12 mouse cellular contexts compared by ENCODE assay signal in the genomic region with DNA sequence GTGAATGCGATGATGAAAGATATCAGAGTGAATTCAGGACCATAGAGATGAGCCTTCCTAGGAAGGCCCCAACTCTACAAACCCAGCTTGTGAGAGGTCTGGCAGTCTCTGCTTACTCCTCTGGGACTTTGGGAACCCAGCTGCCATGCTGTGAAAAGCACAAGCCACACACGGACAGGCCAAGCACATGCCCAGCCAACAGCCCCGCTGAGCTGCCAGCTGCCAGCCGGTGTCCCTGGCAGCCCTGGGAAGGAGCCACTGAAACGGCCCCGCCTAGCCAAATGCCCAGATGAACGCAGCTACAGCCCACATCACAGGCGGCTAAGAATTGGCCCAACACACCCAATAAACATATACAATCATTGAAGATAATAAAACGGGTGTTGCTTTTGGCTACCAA. TPM values are rescaled to one million over a fixed set of nuclear protein-coding genes. Genes with fewer than 3 reads are reported as not detected.
DNase-seq lines count a peak whose midpoint lies in the region; ATAC-seq lines count a peak whose summit lies in the region.
"Had no signal": no experiment of that assay in that cellular context is flagged by ENCODE, and none has a peak within 500 bp of the region (broad histone marks: within the 10 kb centered on the region; RNA-seq: fewer than 3 reads in every experiment).

No protein-coding gene starts in this region.

- intact Hi-C loops in left cerebral cortex, postnatal 10 days (cut with DNase I) = no loop called here
- intact Hi-C loops in gastrocnemius, postnatal 14 days (cut with DNase I; ENCODE audit: low total_unique reads) = no loop called here

- ATAC-seq in activated CD4-positive, CD25-positive, alpha-beta regulatory T cell, adult 4 months = no peak
- ATAC-seq: intestine, embryonic 15.5 days had no signal

- DNase-seq in adrenal gland, postnatal 10 days = peak; percentile 49
- no peak for DNase-seq in adrenal gland, postnatal 4 days (ENCODE audit: low spot score in 2 of 2)
- DNase-seq in left cerebral cortex, postnatal 10 days (ENCODE audit: extremely low spot score in 1 of 2, low spot score in 2 of 2) = peak; percentile 31 to 36
- no peak for DNase-seq in left cerebral cortex, adult 9 months (ENCODE audit: low spot score in 2 of 2)
- peak; percentile 87 for DNase-seq in cerebellum, adult 11-12 months
- DNase-seq in gastrocnemius, postnatal 14 days = peak; percentile 74
- DNase-seq in retina, embryonic 14.5 days (ENCODE audit: low spot score) = no peak
- DNase-seq: adrenal gland, adult 2 months; embryo, embryonic 11 days; thymus, postnatal 14 days had no signal

RNA-seq across cellular contexts. Expression of gene Tgif1, which starts 41.5 kb away (rescaled TPM):
- 10 to 100 TPM; 35.7 to 51.8 TPM for total RNA-seq in adrenal gland, postnatal 10 days (2021)
- 10 to 100 TPM; 79.0 to 81.1 TPM for total RNA-seq in adrenal gland, postnatal 4 days (2021)
- 1 to 10 TPM; 2.2 to 2.6 TPM for total RNA-seq in left cerebral cortex, postnatal 10 days (2021)
- total RNA-seq in gastrocnemius, postnatal 14 days (2021) = 1 to 10 TPM; 7.2 to 7.3 TPM
- 10 to 100 TPM; 38.4 to 58.2 TPM for polyA plus RNA-seq in activated CD4-positive, CD25-positive, alpha-beta regulatory T cell, adult 4 months (2017; shearing (Covaris generic))

Comparison
In these comparisons a context has a peak if more than half of its experiments do, and no peak if none do; other contexts are left out.
1. DNase-seq: peak in adrenal gland, postnatal 10 days (single experiment), left cerebral cortex, postnatal 10 days (2 of 2), cerebellum, adult 11-12 months (single experiment) and gastrocnemius, postnatal 14 days (single experiment); none in adrenal gland, postnatal 4 days (0 of 2), left cerebral cortex, adult 9 months (0 of 2) and retina, embryonic 14.5 days (single experiment).
2. RNA of gene Tgif1, which starts 41.5 kb away (total RNA-seq): 79.0 to 81.1 TPM in adrenal gland, postnatal 4 days and 35.7 to 51.8 TPM in adrenal gland, postnatal 10 days; 7.2 to 7.3 TPM in gastrocnemius, postnatal 14 days and 2.2 to 2.6 TPM in left cerebral cortex, postnatal 10 days; every median in the first group is over 4 times any median in the second.